Mouse (Mus musculus) embryonic facial prominence, embryonic 14.5 days (tissue): ENCODE results near the gene Kctd7. TPM values are rescaled to one million over a fixed set of nuclear protein-coding genes. Genes with fewer than 3 reads are reported as not detected.

Experiments
- ATAC-seq: fragments of 200-750 bp; cut with Nextera tagmentation; 2 replicates; pipeline ENCODE4 v1.8.0; 2017; ENCODE audit warnings: low read depth, moderate number of reproducible peaks, moderate TSS enrichment
- DNase-seq: peaks from one replicate; pipeline ENCODE4 v3.0.0-alpha.2; 2015; ENCODE audit warnings: low spot score
- H3K27ac ChIP-seq: fragments of 300-500 bp; sonication (generic); replicated peaks from 2 replicates; pipeline ENCODE4 v1.5.1; 2014; ENCODE audit warnings: low read depth, mild to moderate bottlenecking, low read length, moderate library complexity
- H3K27me3 ChIP-seq: fragments of 300-500 bp; sonication (generic); replicated peaks from 2 replicates; pipeline ENCODE4 v1.6.1; 2014; ENCODE audit warnings: low read length; ENCODE audit not compliant: control insufficient read depth, insufficient read depth
- H3K36me3 ChIP-seq: fragments of 300-500 bp; sonication (generic); 2 replicates; pipeline ENCODE4 v1.6.1; 2014; ENCODE audit warnings: low read length, mixed read lengths; ENCODE audit not compliant: control insufficient read depth, insufficient read depth
- H3K4me1 ChIP-seq: fragments of 300-500 bp; sonication (generic); 2 replicates; pipeline ENCODE4 v1.6.1; 2014; ENCODE audit warnings: antibody characterized with exemption, low read length; ENCODE audit not compliant: control insufficient read depth, insufficient read depth
- H3K4me2 ChIP-seq: fragments of 300-500 bp; sonication (generic); 2 replicates; pipeline ENCODE4 v1.6.1; 2014; ENCODE audit warnings: low read depth, mild to moderate bottlenecking, low read length, moderate library complexity, mixed read lengths
- H3K4me3 ChIP-seq: fragments of 300-500 bp; sonication (generic); 2 replicates; pipeline ENCODE4 v1.5.1; 2014; ENCODE audit warnings: low read depth, mild to moderate bottlenecking, low read length
- H3K9ac ChIP-seq: fragments of 300-500 bp; sonication (generic); 2 replicates; pipeline ENCODE4 v1.6.1; 2014; ENCODE audit warnings: low read depth, mild to moderate bottlenecking, low read length, moderate library complexity, mixed read lengths
- H3K9me3 ChIP-seq: fragments of 300-500 bp; sonication (generic); 2 replicates; pipeline ENCODE4 v1.6.1; 2016; ENCODE audit warnings: low read length; ENCODE audit not compliant: control insufficient read depth
- WGBS: fragments of 180-500 bp; shearing (Covaris S2); extraction: QIAGEN DNeasy Blood & Tissue Kit; methylation state at CpG from one replicate; pipeline ENCODE4 v1.1.7; 2014; 5-methylcytosine and 5-hydroxymethylcytosine counted together
- polyA plus RNA-seq: library from polyadenylated mRNA; unstranded; fragments of >200 nt; fragmentation: Nextera tagmentation; extraction: Ambion mirVana; gene quantifications from 2 replicates; pipeline ENCODE4 v1.2.1, GENCODE M21; 2014

Gene Kctd7
- 5.8 and 6.5 TPM in 2 replicates for polyA plus RNA-seq

GRCm38 (mm10) chr5:130144334-130145312 lies at the start of gene Kctd7:
Gene Kctd7, plus strand, starts transcription at chr5:130144861.
- H3K4me2 ChIP-seq, result peak within 1 kb of the TSS; percentile 78
- no peaks in the 10 kb centered on the region for H3K27me3 ChIP-seq
- peak within 1 kb of the TSS; percentile 67; the same call in 1 of the 2 replicates for H3K27ac ChIP-seq
- H3K9ac ChIP-seq, result peak within 1 kb of the TSS; percentile 74
- DNase-seq, result peak; percentile 99
- peaks cover 13% of the 10 kb centered on the region for H3K4me1 ChIP-seq
- peaks cover 7% of the 10 kb centered on the region for H3K36me3 ChIP-seq
- peak within 1 kb of the TSS; percentile 68 for H3K4me3 ChIP-seq
- under 1% methylated on average over 53 of the region's 66 CpGs for WGBS
- H3K9me3 ChIP-seq, result no peaks in the 10 kb centered on the region
- peak; percentile 96 for ATAC-seq

DNA sequence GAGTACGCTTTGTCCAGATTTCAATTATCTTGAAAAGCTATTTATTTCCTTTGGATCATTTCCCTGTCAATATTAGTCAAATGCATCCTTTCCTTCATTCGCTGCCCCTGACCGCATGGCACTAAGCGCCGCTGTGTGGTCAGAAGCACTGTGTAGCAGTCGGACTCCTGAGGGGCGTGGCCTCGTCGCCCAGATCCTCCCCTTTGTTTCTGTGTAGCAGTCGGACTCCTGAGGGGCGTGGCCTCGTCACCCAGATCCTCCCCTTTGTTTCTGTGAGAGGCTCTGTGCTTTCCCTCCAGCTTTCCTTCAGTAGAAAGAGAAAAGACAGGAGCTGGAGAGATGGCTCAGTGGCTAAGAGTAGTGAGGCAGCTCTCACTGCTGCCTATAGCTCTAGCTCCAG lies 47.9 kb upstream of the Kctd7 start:
- H3K27me3 ChIP-seq, result no peaks in the 10 kb centered on the region
- DNase-seq (peak; percentile 35), ATAC-seq (0 out of 2 replicates have a peak, but pooled peaks have one; percentile 33)
- H3K27ac ChIP-seq, result no peak overlapping the region
- peaks cover 7% of the 10 kb centered on the region for H3K36me3 ChIP-seq
- WGBS, result 59% methylated on average over 12 of the region's 12 CpGs
- no peaks in the 10 kb centered on the region for H3K4me1 ChIP-seq
- no peak overlapping the region for H3K9ac ChIP-seq
- H3K4me2 ChIP-seq, result no peak overlapping the region
- H3K9me3 ChIP-seq, result no peaks in the 10 kb centered on the region
- H3K4me3 ChIP-seq, result no peak overlapping the region

DNA sequence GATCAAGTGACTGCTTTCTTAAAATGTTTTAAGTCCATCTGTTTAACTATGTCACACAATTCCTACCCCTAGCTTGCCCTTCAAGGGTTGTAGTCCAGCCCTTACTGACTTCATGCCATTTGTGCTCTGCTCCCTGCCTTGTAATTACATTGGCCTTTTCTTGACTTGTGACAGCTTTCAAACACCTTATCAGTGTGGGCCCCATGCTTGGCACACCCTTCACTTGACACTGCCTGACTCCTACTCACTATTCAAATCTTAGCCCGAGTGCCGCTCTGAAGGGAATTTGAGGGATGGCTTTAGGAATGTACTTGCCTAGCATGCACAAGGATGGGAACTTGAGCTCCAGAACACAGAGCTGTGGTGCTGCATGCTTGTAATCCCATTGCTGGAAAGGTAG lies 46.8 kb upstream of the Kctd7 start:
- H3K9me3 ChIP-seq, result no peaks in the 10 kb centered on the region
- H3K9ac ChIP-seq, result no peak overlapping the region
- H3K27me3 ChIP-seq, result no peaks in the 10 kb centered on the region
- ATAC-seq (no peak), DNase-seq (no peak)
- no peak overlapping the region for H3K4me3 ChIP-seq
- 78% methylated on average over 2 of the region's 2 CpGs for WGBS
- peaks cover 17% of the 10 kb centered on the region for H3K36me3 ChIP-seq
- H3K27ac ChIP-seq, result no peak overlapping the region
- H3K4me2 ChIP-seq, result no peak overlapping the region
- H3K4me1 ChIP-seq, result no peaks in the 10 kb centered on the region

DNA sequence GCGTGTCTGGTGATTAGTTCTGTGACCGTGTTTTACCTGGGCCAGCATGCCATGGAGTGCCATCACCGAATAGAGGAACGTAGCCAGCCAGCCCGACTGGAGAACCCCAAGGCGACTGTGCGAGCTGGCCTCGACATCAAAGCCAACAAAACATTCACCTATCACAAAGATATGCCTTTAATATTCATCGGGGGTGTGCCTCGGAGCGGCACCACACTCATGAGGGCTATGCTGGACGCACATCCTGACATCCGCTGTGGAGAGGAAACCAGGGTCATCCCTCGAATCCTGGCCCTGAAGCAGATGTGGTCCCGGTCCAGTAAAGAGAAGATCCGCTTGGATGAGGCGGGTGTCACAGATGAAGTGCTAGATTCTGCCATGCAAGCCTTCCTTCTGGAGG lies 42.9 kb upstream of the Kctd7 start:
- DNase-seq, result no peak

DNA sequence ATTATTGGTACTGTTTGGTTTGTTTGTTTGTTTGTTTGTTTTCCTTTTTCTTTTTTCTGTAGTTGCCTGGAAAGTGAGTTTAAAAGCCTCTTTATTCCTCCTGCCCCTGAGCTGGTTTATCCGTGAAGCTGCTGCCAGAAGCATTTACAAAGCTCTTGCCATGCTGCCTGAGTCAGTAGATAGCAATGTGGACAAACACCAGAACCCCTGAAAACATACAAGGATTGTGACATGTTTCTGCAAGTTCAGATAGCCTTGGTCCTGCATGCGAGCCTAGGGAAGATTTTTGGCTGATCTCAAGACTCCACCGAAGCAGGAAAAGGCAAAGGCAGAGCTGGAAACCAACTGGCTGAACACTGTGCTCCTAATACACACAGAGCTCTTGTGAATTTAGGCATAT lies 35.3 kb upstream of the Kctd7 start:
- no peaks in the 10 kb centered on the region for H3K27me3 ChIP-seq
- DNase-seq, result no peak
- H3K9ac ChIP-seq, result no peak overlapping the region
- peaks cover 14% of the 10 kb centered on the region for H3K4me1 ChIP-seq
- H3K9me3 ChIP-seq, result no peaks in the 10 kb centered on the region
- no peak overlapping the region for H3K4me3 ChIP-seq
- ATAC-seq, result no peak
- H3K4me2 ChIP-seq, result no peak overlapping the region
- H3K27ac ChIP-seq, result no peak overlapping the region
- WGBS, result 78% methylated on average over 3 of the region's 3 CpGs
- H3K36me3 ChIP-seq, result peaks cover 30% of the 10 kb centered on the region

More for the DNA sequence above, 42.9 kb upstream of the Kctd7 start:
- H3K27ac ChIP-seq, result no peak overlapping the region
- WGBS, result 95% methylated on average over 17 of the region's 17 CpGs
- ATAC-seq, result no peak
- no peaks in the 10 kb centered on the region for H3K27me3 ChIP-seq
- no peaks in the 10 kb centered on the region for H3K4me1 ChIP-seq
- H3K9me3 ChIP-seq, result no peaks in the 10 kb centered on the region
- no peak overlapping the region for H3K4me3 ChIP-seq
- peaks cover 28% of the 10 kb centered on the region for H3K36me3 ChIP-seq
- H3K9ac ChIP-seq, result no peak overlapping the region
- no peak overlapping the region for H3K4me2 ChIP-seq

- Histone ChIP-seq H3K4me1 (peaks cover 18% of the 10 kb centered on the region), H3K4me2 (no peak overlapping the region), H3K9me3 (no peaks in the 10 kb centered on the region), H3K36me3 (peaks cover 32% of the 10 kb centered on the region), H3K9ac (no peak overlapping the region), H3K4me3 (no peak overlapping the region), H3K27me3 (no peaks in the 10 kb centered on the region), H3K27ac (peak overlapping the region; percentile 75)
- ATAC-seq (peak; percentile 60; the same call in 1 of the 2 replicates), DNase-seq (peak; percentile 69)
- 56% methylated on average over 12 of the region's 12 CpGs for WGBS
Measured at GRCm38 (mm10) chr5:130110632-130111464, 33.8 kb upstream of the Kctd7 start.

GRCm38 (mm10) chr5:130112653-130113052 lies 32.0 kb upstream of the Kctd7 start:
- Histone ChIP-seq H3K27me3 (no peaks in the 10 kb centered on the region), H3K9ac (no peak overlapping the region), H3K36me3 (peaks cover 37% of the 10 kb centered on the region), H3K27ac (no peak overlapping the region), H3K9me3 (no peaks in the 10 kb centered on the region), H3K4me3 (no peak overlapping the region), H3K4me1 (peaks cover 23% of the 10 kb centered on the region), H3K4me2 (no peak overlapping the region)
- DNase-seq (no peak), ATAC-seq (no peak)

DNA sequence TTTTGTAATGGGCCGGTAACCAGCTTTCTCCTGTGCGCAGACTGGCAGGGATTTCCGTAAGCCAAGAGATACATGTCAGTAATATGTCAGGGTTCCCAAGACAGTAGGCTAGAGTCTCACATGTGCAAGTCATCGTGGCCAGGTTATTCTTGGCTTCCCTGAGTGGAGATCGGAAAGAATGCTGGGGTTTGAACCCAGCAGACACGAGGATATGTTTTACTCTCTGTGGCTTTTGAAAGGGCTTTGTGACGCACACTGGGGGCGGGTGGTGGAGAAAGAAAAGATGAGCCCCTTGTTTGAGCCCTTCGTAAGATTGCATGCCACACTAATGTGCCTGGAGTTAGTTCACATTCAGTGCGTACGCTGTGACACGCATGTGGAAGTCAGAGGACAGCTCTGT lies 28.5 kb upstream of the Kctd7 start:
- ATAC-seq, result no peak
- Histone ChIP-seq H3K9ac (0 out of 2 replicates have a peak overlapping the region, but pooled peaks have one; percentile 9), H3K27ac (peak overlapping the region; percentile 86), H3K4me3 (no peak overlapping the region), H3K4me2 (no peak overlapping the region), H3K4me1 (peaks cover 31% of the 10 kb centered on the region), H3K9me3 (no peaks in the 10 kb centered on the region), H3K27me3 (no peaks in the 10 kb centered on the region), H3K36me3 (peaks cover 18% of the 10 kb centered on the region)
- DNase-seq, result peak; percentile 50
- WGBS, result 67% methylated on average over 12 of the region's 12 CpGs
